Comparison of ENCODE assay signal across 25 mouse cellular contexts in the genomic region with DNA sequence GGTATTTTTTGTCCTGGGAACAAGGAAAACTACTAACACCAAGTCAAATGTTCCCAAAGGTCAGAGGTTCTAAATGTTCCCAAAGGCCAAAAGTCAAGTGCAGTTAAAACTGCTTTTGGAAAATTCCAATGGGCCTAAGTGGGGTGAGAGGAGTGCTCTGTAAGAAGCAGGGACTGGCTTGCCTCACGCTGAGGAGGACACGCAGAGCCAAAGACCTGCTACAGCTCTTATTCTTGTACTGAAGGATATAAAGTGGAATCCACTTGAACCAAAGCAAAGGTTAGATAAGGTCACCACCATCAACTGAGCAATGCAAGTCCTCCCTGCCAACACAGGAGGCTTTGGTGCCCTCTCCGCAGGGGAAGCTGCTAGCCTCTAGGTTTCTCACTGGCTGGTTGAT.
DNase-seq lines count a peak whose midpoint lies in the region; ATAC-seq and TF ChIP-seq lines count a peak whose summit lies in the region.
"Had no signal": no experiment of that assay in that cellular context is flagged by ENCODE, and none has a peak within 500 bp of the region (broad histone marks: within the 10 kb centered on the region; RNA-seq: fewer than 3 reads in every experiment).

No protein-coding gene starts in this region.

- no peak overlapping the region for H3K27ac ChIP-seq in kidney, embryonic 16.5 days (ENCODE audit: low read length)
- H3K27ac ChIP-seq in lung, postnatal 0 days (ENCODE audit: low read length), result no peak overlapping the region
- H3K27ac ChIP-seq in midbrain, embryonic 13.5 days, result no peak overlapping the region
- H3K27ac ChIP-seq: embryonic facial prominence, embryonic 15.5 days; heart, embryonic 15.5 days; hindbrain, embryonic 10.5 days; hindbrain, embryonic 13.5 days had no signal

- no peaks in the 10 kb centered on the region for H3K36me3 ChIP-seq in kidney, embryonic 16.5 days (ENCODE audit: insufficient read depth, low read length)
- no peaks in the 10 kb centered on the region for H3K36me3 ChIP-seq in lung, postnatal 0 days (ENCODE audit: insufficient read depth, low read length)
- no peaks in the 10 kb centered on the region for H3K36me3 ChIP-seq in midbrain, embryonic 13.5 days
- H3K36me3 ChIP-seq: embryonic facial prominence, embryonic 15.5 days; heart, embryonic 12.5 days; heart, embryonic 15.5 days; hindbrain, embryonic 10.5 days; hindbrain, embryonic 13.5 days had no signal

- peaks cover 20% of the 10 kb centered on the region for H3K27me3 ChIP-seq in kidney, embryonic 16.5 days (ENCODE audit: insufficient read depth, low read length)
- 0 out of 2 replicates have a peak, but pooled peaks cover 4% of the 10 kb centered on the region for H3K27me3 ChIP-seq in lung, postnatal 0 days (replicated peaks; ENCODE audit: insufficient read depth, low read length)
- peaks cover 59% of the 10 kb centered on the region for H3K27me3 ChIP-seq in midbrain, embryonic 13.5 days

- H3K4me1 ChIP-seq in kidney, embryonic 16.5 days (ENCODE audit: insufficient read depth, low read length), result peaks cover 14% of the 10 kb centered on the region
- H3K4me1 ChIP-seq in lung, postnatal 0 days (ENCODE audit: insufficient read depth, low read depth, low read length), result peaks cover 2% of the 10 kb centered on the region; the same call in 1 of the 2 replicates
- peaks cover 29% of the 10 kb centered on the region for H3K4me1 ChIP-seq in midbrain, embryonic 13.5 days (replicated peaks)

- TF ChIP-seq CTCF in lung, postnatal 0 days (IDR thresholded peaks at IDR 0.05), result no peak

- H3K4me3 ChIP-seq in kidney, embryonic 16.5 days (ENCODE audit: low read length), result no peak overlapping the region
- no peak overlapping the region for H3K4me3 ChIP-seq in lung, postnatal 0 days (ENCODE audit: low read depth, low read length)
- no peak overlapping the region for H3K4me3 ChIP-seq in midbrain, embryonic 13.5 days (replicated peaks)
- H3K4me3 ChIP-seq: embryonic facial prominence, embryonic 15.5 days; heart, embryonic 12.5 days; heart, embryonic 15.5 days; hindbrain, embryonic 10.5 days; hindbrain, embryonic 13.5 days had no signal

- intact Hi-C loops in left cerebral cortex, postnatal 4 days (cut with DNase I), result no loop called here

- no peak overlapping the region for H3K9ac ChIP-seq in kidney, embryonic 16.5 days (replicated peaks; ENCODE audit: low read length)
- H3K9ac ChIP-seq in lung, postnatal 0 days (replicated peaks; ENCODE audit: low read depth), result no peak overlapping the region
- no peak overlapping the region for H3K9ac ChIP-seq in midbrain, embryonic 13.5 days (replicated peaks)
- H3K9ac ChIP-seq: embryonic facial prominence, embryonic 15.5 days; forebrain, postnatal 0 days; heart, embryonic 12.5 days; heart, embryonic 15.5 days; hindbrain, embryonic 13.5 days had no signal

- ATAC-seq in kidney, embryonic 16.5 days (ENCODE audit: low FRiP score, low TSS enrichment), result no peak
- ATAC-seq in lung, postnatal 0 days, result peak; percentile 67
- no peak for ATAC-seq in midbrain, embryonic 13.5 days
- ATAC-seq: CD4-positive, CD25-positive, alpha-beta regulatory T cell, adult 4 months; forebrain, embryonic 14.5 days; forebrain, postnatal 0 days; hindbrain, embryonic 16.5 days had no signal

- WGBS in kidney, embryonic 16.5 days, result 90% methylated on average over 3 of the region's 3 CpGs
- 73% methylated on average over 3 of the region's 3 CpGs for WGBS in lung, postnatal 0 days
- 55% methylated on average over 3 of the region's 3 CpGs for WGBS in midbrain, embryonic 13.5 days

- no peak for TF ChIP-seq EP300 in lung, postnatal 0 days (IDR thresholded peaks at IDR 0.05)

- DNase-seq in kidney, adult 9 months, result peak; percentile 19
- DNase-seq in lung, postnatal 0 days (ENCODE audit: low spot score), result peak; percentile 54
- DNase-seq in lung, postnatal 4 days, result no peak
- peak; percentile 25 for DNase-seq in lung, postnatal 14 days
- DNase-seq in left cerebral cortex, postnatal 4 days, result no peak
- DNase-seq: adrenal gland, adult 2 months; adrenal gland, postnatal 14 days; cerebellum, adult 11 months; cerebellum, adult 2 months; cerebellum, adult 9-11 months; cerebellum, postnatal 25 days; forebrain, postnatal 0 days; gastrocnemius, postnatal 25 days; heart, postnatal 10 days; heart, postnatal 36 days had no signal

- H3K9me3 ChIP-seq in kidney, embryonic 16.5 days (ENCODE audit: low read length), result no peaks in the 10 kb centered on the region
- no peaks in the 10 kb centered on the region for H3K9me3 ChIP-seq in lung, postnatal 0 days (ENCODE audit: low read length)
- no peaks in the 10 kb centered on the region for H3K9me3 ChIP-seq in midbrain, embryonic 13.5 days
- H3K9me3 ChIP-seq: embryonic facial prominence, embryonic 15.5 days; heart, embryonic 12.5 days; heart, embryonic 15.5 days; hindbrain, embryonic 10.5 days; hindbrain, embryonic 13.5 days had no signal

- no peak overlapping the region for H3K4me2 ChIP-seq in kidney, embryonic 16.5 days (replicated peaks; ENCODE audit: low read depth, low read length)
- H3K4me2 ChIP-seq in lung, postnatal 0 days (replicated peaks; ENCODE audit: low read depth, low read length), result no peak overlapping the region
- H3K4me2 ChIP-seq in midbrain, embryonic 13.5 days (replicated peaks), result no peak overlapping the region
- H3K4me2 ChIP-seq: embryonic facial prominence, embryonic 15.5 days; heart, embryonic 12.5 days; heart, embryonic 15.5 days; hindbrain, embryonic 13.5 days had no signal

Comparison
In these comparisons a context has a peak if more than half of its experiments do, and no peak if none do; other contexts are left out.
1. DNase-seq: peak in kidney, adult 9 months (single experiment), lung, postnatal 0 days (single experiment) and lung, postnatal 14 days (single experiment); none in lung, postnatal 4 days (0 of 2) and left cerebral cortex, postnatal 4 days (single experiment).